Mouse (Mus musculus) macrophage (primary cell): ENCODE measurements around the gene Mogs. TPM values are rescaled to one million over a fixed set of nuclear protein-coding genes. Genes with fewer than 3 reads are reported as not detected.

Source experiments
- H3K27ac ChIP-seq: fragments of 350-480 bp; formaldehyde crosslinking; 2 replicates; pipeline ENCODE4 v1.9.0; 2021
- H3K36me3 ChIP-seq: fragments of 350-480 bp; formaldehyde crosslinking; 2 replicates; pipeline ENCODE4 v1.9.0; 2021; ENCODE audit errors: inconsistent target
- H3K4me3 ChIP-seq: fragments of 350-480 bp; formaldehyde crosslinking; 2 replicates; pipeline ENCODE4 v1.9.0; 2021; ENCODE audit errors: inconsistent target
- H3K79me2 ChIP-seq: fragments of 350-480 bp; formaldehyde crosslinking; 2 replicates; pipeline ENCODE4 v1.9.0; 2021; ENCODE audit errors: inconsistent target
- WGBS: methylation state at CpG from one replicate; pipeline ENCODE4 v1.1.7; 2026; ENCODE audit warnings: inconsistent platforms; ENCODE audit not compliant: missing documents; 5-methylcytosine and 5-hydroxymethylcytosine counted together
- polyA plus RNA-seq: library from polyadenylated mRNA; stranded (reverse); fragments of 250-400 nt; gene quantifications from 3 replicates; pipeline ENCODE4 v1.2.4, GENCODE M21; 2018; ENCODE audit warnings: inconsistent platforms

Gene Mogs
- polyA plus RNA-seq, 1 experiment from 2014 or later, result 8.4 TPM

DNA sequence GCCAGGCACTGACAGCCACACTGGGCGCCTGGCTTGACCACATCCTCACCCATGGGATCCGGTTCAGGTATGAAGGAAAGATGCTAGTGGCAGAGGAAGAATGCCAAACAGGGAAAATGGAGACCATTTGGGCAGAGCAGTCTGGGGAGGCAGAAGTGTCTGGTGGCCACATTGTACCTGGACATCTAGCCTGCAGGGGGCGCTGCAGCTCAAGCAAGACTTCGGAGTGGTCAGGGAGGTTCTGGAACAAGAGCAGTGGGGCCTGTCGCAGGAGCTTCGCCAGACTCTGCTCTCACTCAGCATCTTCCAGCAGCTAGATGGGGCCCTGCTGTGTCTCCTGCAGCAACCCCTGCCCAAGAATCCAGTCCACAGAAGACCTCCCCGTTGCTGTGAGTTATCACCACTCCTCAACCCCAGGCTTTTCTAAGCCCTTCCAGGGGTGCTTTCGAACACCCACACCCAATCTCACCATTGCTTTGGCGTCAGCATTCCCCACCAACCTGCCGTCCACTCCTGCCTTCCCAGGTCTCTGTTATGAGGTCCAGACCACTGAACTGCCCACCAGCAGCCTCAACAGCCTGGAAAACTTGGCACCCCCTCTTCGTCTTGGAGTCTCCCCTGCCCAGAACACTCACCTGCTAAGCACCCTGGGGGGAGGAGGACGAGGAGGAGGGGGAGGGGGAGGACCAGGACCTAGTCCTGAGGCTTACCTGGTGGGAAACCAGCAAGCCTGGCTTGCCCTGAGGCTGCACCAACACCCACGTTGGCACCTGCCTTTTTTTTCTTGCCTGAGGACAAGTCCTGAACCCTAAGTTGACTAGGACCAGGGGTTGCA lies 7.5 kb upstream of the Mogs start:
- Histone ChIP-seq H3K4me3 (peak overlapping the region; percentile 87; the same call in 1 of the 2 replicates), H3K27ac (0 out of 2 replicates have a peak overlapping the region, but pooled peaks have one; percentile 65), H3K79me2 (peaks cover 27% of the 10 kb centered on the region), H3K36me3 (peaks cover 18% of the 10 kb centered on the region; the same call in 1 of the 2 replicates)
- 53% methylated on average over 13 of the region's 13 CpGs for WGBS

DNA sequence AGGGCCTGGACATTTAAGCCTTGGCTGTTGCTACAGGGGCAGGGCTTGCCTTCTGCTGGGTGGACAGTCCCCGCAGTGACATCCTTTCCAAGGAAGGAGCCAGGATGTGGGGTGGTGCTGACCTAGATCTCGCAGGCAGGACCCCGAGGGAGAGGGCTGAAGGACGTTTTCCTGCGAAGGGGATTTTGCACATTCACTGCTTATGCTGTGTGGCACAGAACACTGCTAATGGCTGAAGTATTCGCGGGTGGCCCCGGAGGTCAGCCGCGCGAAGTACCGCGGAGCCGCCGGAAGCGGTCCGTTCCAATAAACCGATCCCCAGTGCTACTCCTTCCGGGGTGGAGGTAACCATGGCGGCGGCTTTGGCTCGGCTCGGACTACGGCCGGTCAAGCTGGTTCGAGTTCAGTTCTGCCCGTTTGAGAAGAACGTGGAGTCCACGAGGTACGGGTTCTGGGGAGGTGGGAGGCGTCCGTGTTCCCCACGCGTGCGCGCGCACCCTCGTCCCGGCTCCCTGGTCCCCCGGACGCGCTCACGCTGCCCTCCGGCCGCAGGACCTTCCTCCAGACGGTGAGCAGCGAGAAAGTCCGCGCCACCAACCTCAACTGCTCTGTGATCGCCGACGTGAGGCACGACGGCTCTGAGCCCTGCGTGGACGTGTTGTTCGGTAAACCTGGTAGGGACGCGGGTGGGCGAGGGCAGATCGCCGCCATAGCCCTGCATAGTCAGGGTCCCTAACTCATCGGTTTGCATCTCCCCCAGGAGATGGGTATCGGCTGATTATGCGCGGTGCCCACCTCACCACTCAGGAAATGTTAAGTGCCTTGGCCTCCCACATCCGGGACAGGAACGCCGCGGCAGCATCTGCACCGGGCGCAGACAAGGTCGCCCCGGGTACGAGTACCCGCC lies 6.3 kb upstream of the Mogs start, which contains the start of gene Mrpl53:
Gene Mrpl53, plus strand, starts transcription at position 279 of the 907 bp plus-strand sequence.
- H3K27ac ChIP-seq, result peak within 1 kb of the TSS; percentile 65
- H3K4me3 ChIP-seq, result peak within 1 kb of the TSS; percentile 87
- peaks cover 16% of the 10 kb centered on the region; the same call in 1 of the 2 replicates for H3K36me3 ChIP-seq
- under 1% methylated on average over 61 of the region's 76 CpGs for WGBS
- peaks cover 25% of the 10 kb centered on the region; the same call in 1 of the 2 replicates for H3K79me2 ChIP-seq

DNA sequence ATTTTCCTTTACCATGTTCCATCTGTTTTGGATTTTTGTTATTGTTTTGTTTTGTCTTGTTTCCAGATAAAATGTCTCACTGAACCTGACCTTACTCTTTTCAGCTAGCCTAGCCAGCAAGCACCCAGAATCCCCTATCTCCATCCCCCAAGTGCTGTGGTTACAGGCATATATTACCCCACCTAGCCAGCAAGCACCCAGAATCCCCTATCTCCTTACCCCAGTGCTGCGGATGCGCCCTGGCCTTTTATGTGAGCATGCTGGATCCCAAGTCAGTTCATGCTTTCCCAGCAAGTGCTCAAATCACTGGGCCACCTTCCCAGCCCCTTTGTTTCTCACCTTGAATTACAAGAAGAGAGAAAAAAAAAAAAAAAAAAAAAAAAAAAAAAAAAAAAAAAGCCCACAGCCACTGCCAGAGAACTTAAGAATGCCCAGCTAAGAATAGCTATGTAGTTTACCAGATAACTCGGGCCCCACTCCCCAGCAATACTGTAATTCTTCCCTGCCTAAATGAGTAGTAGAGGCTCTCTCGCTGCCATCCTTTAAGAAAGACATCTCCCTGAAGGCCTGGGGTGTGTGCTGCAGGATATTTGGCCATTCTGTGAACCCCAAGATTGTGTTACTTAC lies 3.7 kb upstream of the Mogs start:
- Histone ChIP-seq H3K36me3 (peaks cover 3% of the 10 kb centered on the region; the same call in 1 of the 2 replicates), H3K27ac (no peak overlapping the region), H3K4me3 (no peak overlapping the region), H3K79me2 (peaks cover 42% of the 10 kb centered on the region; the same call in 1 of the 2 replicates)
- WGBS, result 88% methylated on average over 4 of the region's 4 CpGs

DNA sequence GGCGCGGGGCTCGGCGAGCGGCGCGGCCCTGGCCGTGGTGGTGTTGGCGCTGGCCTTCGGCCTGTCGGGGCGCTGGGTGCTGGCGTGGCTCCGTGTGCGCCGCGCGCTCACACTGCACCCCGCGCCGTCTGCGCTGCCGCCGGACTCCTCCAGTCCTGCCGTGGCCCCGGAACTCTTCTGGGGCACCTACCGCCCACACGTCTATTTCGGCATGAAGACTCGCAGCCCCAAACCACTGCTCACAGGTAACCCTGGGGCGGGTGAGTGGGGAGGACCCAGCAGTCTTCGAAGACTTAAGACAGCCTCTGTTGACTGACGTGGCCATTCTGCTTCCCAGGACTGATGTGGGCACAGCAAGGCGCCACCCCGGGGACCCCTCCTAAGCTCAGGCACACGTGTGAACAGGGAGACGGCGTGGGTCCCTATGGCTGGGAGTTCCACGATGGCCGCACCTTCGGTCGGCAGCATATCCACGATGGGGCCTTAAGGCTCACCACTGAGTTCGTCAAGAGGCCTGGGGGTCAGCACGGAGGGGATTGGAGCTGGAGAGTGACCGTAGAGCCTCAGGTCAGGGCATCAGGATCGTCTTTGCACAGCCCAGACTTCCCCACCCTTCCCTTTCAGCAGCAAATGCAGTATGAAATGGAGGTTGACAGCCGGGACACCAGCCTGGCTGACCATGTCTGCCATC lies 531 bp downstream of the Mogs start:
- H3K4me3 ChIP-seq, result peak overlapping the region; percentile 64
- no peaks in the 10 kb centered on the region for H3K36me3 ChIP-seq
- H3K27ac ChIP-seq, result peak overlapping the region; percentile 15; the same call in 1 of the 2 replicates
- peaks cover 25% of the 10 kb centered on the region; the same call in 1 of the 2 replicates for H3K79me2 ChIP-seq
- 2% methylated on average over 39 of the region's 48 CpGs for WGBS

DNA sequence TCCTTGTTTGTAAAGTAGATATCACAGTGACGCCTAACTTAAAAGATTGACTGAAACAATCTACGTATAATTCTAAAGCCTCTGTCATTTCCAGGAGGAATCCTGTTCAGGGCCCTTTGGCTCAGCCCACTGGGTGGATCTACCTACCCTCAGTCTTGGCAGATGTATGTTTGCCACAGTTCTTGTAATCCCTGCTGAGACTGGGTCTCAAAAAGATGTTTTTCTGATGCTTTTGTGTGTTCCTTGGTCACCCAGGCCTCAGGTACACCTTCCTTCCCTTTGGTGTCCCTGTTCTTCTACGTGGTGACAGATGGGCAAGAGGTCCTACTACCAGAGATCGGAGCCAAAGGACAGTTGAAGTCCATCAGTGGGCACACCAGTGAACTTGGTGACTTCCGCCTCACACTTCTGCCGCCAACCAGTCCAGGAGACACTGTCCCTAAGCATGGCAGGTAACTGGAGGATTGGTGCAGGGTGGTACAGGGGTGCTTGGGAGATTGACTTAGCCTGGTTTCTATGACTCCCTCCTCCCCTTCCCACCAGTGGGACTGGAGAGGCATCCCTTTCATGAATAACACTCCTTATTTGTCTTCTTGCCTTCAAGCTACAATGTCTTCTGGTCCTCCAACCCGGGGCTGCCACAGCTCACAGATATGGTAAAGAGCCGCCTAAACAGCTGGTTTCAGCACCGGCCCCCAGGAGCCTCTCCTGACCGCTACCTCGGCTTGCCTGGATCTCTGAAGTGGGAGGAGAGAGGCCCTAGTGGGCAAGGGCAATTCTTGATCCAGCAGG lies 1.3 kb downstream of the Mogs start:
- Histone ChIP-seq H3K27ac (0 out of 2 replicates have a peak overlapping the region, but pooled peaks have one; percentile 15), H3K79me2 (peaks cover 24% of the 10 kb centered on the region; the same call in 1 of the 2 replicates), H3K36me3 (no peaks in the 10 kb centered on the region), H3K4me3 (peak overlapping the region; percentile 64)
- WGBS, result 84% methylated on average over 11 of the region's 11 CpGs

GRCm38 (mm10) chr6:83117165-83117438 lies 1.8 kb downstream of the Mogs start:
- no peaks in the 10 kb centered on the region for H3K36me3 ChIP-seq
- H3K4me3 ChIP-seq, result no peak overlapping the region
- no peak overlapping the region for H3K27ac ChIP-seq
- 97% methylated on average over 3 of the region's 4 CpGs for WGBS
- H3K79me2 ChIP-seq, result peaks cover 24% of the 10 kb centered on the region; the same call in 1 of the 2 replicates

DNA sequence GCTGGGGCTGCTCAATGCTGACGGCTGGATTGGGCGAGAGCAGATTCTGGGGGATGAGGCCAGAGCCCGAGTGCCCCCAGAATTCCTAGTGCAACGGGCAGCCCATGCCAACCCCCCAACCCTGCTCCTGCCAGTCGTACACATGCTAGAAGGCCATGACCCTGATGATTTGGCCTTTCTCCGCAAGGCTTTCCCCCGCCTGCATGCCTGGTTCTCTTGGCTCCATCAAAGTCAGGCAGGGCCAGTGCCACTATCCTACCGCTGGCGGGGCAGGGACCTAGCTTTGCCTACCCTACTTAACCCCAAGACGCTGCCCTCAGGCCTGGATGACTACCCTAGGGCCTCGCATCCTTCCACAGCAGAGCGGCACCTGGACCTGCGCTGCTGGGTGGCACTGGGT lies 2.3 kb downstream of the Mogs start:
- 90% methylated on average over 11 of the region's 13 CpGs for WGBS
- Histone ChIP-seq H3K27ac (no peak overlapping the region), H3K36me3 (no peaks in the 10 kb centered on the region), H3K79me2 (peaks cover 24% of the 10 kb centered on the region; the same call in 1 of the 2 replicates), H3K4me3 (no peak overlapping the region)

DNA sequence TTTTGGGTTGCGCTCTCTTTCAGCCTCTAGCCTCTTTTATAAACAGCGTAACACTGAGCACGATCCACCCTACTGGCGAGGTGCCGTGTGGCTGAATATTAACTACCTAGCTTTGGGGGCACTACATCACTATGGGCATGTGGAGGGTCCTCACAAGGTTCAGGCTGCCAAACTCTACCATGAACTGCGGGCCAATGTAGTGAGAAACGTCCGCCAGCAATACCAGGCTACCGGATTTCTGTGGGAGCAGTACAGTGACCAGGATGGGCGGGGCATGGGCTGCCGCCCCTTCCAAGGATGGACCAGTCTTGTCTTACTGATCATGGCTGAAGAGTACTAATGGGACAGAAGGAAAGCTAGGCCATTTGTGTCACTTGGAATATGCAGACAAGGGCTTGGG lies 3.1 kb downstream of the Mogs start:
- 92% methylated on average over 11 of the region's 11 CpGs for WGBS
- Histone ChIP-seq H3K79me2 (peaks cover 24% of the 10 kb centered on the region; the same call in 1 of the 2 replicates), H3K36me3 (no peaks in the 10 kb centered on the region), H3K4me3 (no peak overlapping the region), H3K27ac (no peak overlapping the region)

DNA sequence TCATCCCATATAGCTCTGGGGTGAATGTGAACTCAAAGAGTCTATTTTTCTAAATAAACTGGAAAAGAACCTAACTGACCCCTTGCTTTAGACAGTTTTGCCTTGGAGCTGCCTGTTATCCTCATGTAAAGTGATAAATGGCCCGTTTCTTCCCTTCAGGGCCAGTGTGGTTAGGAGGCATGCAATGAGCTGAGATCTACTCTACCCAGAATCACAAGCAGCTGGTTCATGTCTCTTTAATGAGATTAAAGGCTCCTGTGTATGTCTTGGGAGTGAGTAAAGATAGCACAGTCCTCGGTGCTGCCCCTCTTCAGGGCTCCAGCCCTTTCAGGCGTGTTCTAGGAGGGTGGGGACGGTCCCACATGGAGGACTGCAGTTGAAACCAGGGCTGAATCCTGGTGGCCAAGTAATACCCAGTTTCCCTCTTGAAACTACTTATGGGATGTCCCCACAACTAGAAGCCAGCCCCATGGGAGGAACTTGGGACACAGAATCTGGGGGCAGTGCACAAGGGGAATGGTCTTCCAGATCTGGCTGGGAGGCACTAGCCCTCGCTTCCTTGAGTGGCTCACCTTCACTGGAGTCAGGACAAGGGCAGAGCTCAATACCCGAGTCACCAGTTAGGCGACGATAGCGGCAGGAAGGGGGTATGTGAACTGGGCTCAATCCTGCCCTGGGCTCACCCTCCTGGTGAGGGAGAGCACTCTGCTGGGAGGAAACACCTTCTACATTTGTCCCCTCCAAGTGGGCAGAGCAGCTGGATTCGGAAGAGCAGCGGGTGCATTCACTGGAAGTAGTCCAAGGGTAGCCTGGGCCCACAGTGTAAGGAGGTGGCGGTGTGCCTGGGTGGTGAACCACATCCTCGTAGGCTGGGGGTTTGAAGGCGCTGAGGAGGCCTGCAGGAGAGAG lies 3.8 kb downstream of the Mogs start:
- H3K4me3 ChIP-seq, result no peak overlapping the region
- no peak overlapping the region for H3K27ac ChIP-seq
- WGBS, result 43% methylated on average over 14 of the region's 14 CpGs
- peaks cover 18% of the 10 kb centered on the region; the same call in 1 of the 2 replicates for H3K79me2 ChIP-seq
- no peaks in the 10 kb centered on the region for H3K36me3 ChIP-seq

GRCm38 (mm10) chr6:83119734-83120051 lies 4.4 kb downstream of the Mogs start:
- Histone ChIP-seq H3K27ac (no peak overlapping the region), H3K36me3 (no peaks in the 10 kb centered on the region), H3K79me2 (peaks cover 19% of the 10 kb centered on the region; the same call in 1 of the 2 replicates), H3K4me3 (no peak overlapping the region)
- 31% methylated on average over 7 of the region's 7 CpGs for WGBS

DNA sequence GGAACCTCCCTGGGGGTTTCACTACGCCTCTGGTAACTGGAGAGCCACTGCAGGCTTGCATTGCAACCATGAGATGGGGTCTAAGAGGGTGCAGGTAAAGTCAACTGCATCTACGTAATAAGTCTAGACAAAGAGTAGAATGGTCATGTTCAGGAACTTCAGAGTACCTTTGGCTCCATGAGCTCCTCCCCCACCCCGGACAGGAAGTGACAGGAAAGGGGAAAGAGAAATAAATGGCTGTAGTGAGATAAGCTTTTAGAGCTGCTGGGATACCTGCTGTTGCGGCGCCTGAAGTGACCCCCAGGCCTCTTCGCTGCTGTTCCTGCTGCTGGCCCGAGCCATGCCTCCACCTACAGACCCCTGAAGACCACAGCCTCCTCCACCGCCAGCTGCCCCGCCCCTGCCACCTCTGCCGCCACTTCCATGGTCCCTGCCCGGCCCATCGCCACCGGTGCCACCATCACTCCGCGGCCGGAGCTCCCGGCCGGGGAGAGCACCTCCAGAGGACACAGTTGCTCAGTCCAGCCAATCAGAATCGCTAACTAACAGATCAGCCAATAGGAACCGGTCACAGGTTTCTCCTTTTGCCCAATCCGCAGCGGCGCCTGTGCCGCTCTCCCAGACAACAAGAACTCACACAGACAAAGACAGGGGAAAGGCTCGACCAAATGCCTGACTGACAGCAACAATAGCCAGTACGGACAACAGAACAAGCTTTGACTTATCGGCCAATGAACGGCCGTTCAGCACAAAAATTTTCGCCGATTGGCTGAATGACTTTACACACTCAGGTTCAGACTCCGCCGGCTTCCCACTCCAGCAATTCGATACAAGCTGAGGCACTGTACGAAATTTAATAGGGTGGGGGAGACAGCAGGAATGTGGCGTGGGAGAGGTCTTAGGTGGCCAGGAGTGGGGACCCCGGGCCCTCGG lies 5.9 kb downstream of the Mogs start, which contains the start of gene Wbp1:
Gene Wbp1, minus strand, starts transcription at position 630 of the 933 bp plus-strand sequence.
- peak within 1 kb of the TSS; percentile 54 for H3K4me3 ChIP-seq
- WGBS, result under 1% methylated on average over 38 of the region's 38 CpGs

More for the DNA sequence above, 5.9 kb downstream of the Mogs start, which contains the start of gene Wbp1:
- Histone ChIP-seq H3K36me3 (no peaks in the 10 kb centered on the region), H3K27ac (peak within 1 kb of the TSS; percentile 27), H3K79me2 (peaks cover 10% of the 10 kb centered on the region; the same call in 1 of the 2 replicates)
